Mouse (Mus musculus): ENCODE measurements around the gene Grip2. TPM values are rescaled to one million over a fixed set of nuclear protein-coding genes. Genes with fewer than 3 reads are reported as not detected.
A peak's percentile ranks its signal among the peaks of the same experiment; 100 is the strongest.

Gene Grip2
- total and polyA plus RNA-seq, 2 experiments from 2014 or later, result 7.8 to 29.7 TPM

- Histone ChIP-seq H3K27ac (ENCODE audit: low read depth, low read length) (no peak overlapping the region), H3K4me3 (ENCODE audit: low read depth, low read length) (no peak overlapping the region), H3K4me2 (ENCODE audit: low read depth, low read length, poor library complexity, severe bottlenecking) (no peak overlapping the region), H3K36me3 (ENCODE audit: insufficient read depth, low read length) (peaks cover 15% of the 10 kb centered on the region; the same call in 1 of the 2 replicates), H3K9me3 (ENCODE audit: low read length) (no peaks in the 10 kb centered on the region), H3K9ac (replicated peaks; ENCODE audit: low read length, poor library complexity, severe bottlenecking) (no peak overlapping the region; the same call in 1 of the 2 replicates), H3K4me1 (ENCODE audit: insufficient read depth, low read length) (peaks cover 12% of the 10 kb centered on the region; the same call in 1 of the 2 replicates), H3K27me3 (ENCODE audit: insufficient read depth, low read length) (no peaks in the 10 kb centered on the region)
- ATAC-seq (ENCODE audit: low FRiP score) (no peak), DNase-seq (ENCODE audit: low spot score) (no peak)
- WGBS, result 9% methylated on average over 5 of the region's 5 CpGs
- TF ChIP-seq CTCF (IDR thresholded peaks at IDR 0.05), result no peak
Observed at GRCm38 (mm10) chr6:91713370-91713896, 113.6 kb downstream of the Grip2 start.

DNA sequence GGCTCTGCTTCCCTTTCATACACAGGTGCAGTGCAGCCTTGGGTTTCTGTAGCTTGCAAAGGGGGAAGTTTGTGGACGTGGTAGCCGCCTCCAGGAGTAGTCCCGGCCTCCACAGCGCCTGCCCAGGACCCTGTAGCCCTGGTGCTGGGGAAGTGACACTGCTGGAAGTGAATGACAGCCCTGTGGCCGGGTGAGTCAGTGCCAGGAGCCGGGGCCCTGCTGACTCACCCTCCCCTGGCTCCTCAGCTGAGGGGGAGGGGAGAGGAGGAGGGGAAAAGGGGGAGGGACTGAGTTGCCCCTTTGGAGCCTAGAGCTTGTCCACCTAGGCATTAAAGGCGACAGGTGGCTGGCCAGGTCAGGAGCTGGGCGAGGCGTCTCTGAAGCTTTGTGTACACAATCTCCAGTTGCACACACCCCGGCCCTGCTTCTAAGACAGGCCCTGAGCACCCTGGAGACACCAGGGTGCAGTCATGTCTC lies 114.2 kb downstream of the Grip2 start:
- DNase-seq (ENCODE audit: low spot score), result no peak

GRCm38 (mm10) chr6:91712097-91712854 lies 114.8 kb downstream of the Grip2 start:
- H3K9me3 ChIP-seq (ENCODE audit: low read length), result no peaks in the 10 kb centered on the region
- DNase-seq (ENCODE audit: low spot score), result no peak
- peaks cover 8% of the 10 kb centered on the region; the same call in 1 of the 2 replicates for H3K4me1 ChIP-seq (ENCODE audit: insufficient read depth, low read length)
- H3K9ac ChIP-seq (replicated peaks; ENCODE audit: low read length, poor library complexity, severe bottlenecking), result no peak overlapping the region; the same call in 1 of the 2 replicates
- peaks cover 15% of the 10 kb centered on the region; the same call in 1 of the 2 replicates for H3K36me3 ChIP-seq (ENCODE audit: insufficient read depth, low read length)
- no peak overlapping the region for H3K4me3 ChIP-seq (ENCODE audit: low read depth, low read length)
- H3K27ac ChIP-seq (ENCODE audit: low read depth, low read length), result peak overlapping the region; percentile 47; the same call in 1 of the 2 replicates
- ATAC-seq (ENCODE audit: low FRiP score), result no peak
- H3K27me3 ChIP-seq (ENCODE audit: insufficient read depth, low read length), result no peaks in the 10 kb centered on the region
- no peak for TF ChIP-seq CTCF (IDR thresholded peaks at IDR 0.05)
- WGBS, result 36% methylated on average over 4 of the region's 4 CpGs
- no peak overlapping the region for H3K4me2 ChIP-seq (ENCODE audit: low read depth, low read length, poor library complexity, severe bottlenecking)

More for the DNA sequence above, 114.2 kb downstream of the Grip2 start:
- Histone ChIP-seq H3K27ac (ENCODE audit: low read depth, low read length) (peak overlapping the region; percentile 47; the same call in 1 of the 2 replicates), H3K36me3 (ENCODE audit: insufficient read depth, low read length) (peaks cover 15% of the 10 kb centered on the region; the same call in 1 of the 2 replicates), H3K9ac (replicated peaks; ENCODE audit: low read length, poor library complexity, severe bottlenecking) (no peak overlapping the region; the same call in 1 of the 2 replicates), H3K9me3 (ENCODE audit: low read length) (no peaks in the 10 kb centered on the region), H3K4me1 (ENCODE audit: insufficient read depth, low read length) (peaks cover 8% of the 10 kb centered on the region; the same call in 1 of the 2 replicates), H3K4me3 (ENCODE audit: low read depth, low read length) (no peak overlapping the region), H3K27me3 (ENCODE audit: insufficient read depth, low read length) (no peaks in the 10 kb centered on the region), H3K4me2 (ENCODE audit: low read depth, low read length, poor library complexity, severe bottlenecking) (no peak overlapping the region)
- TF ChIP-seq CTCF (IDR thresholded peaks at IDR 0.05), result no peak
- 14% methylated on average over 10 of the region's 10 CpGs for WGBS
- ATAC-seq (ENCODE audit: low FRiP score), result no peak

Other genes starting within 250 kb of the Grip2 start
- 105 and 147 TPM in 2 replicates for gene Slc6a6, start 143.2 kb downstream of the Grip2 start, total RNA-seq (2014; rRNA removed)
- gene Slc6a6, start 143.2 kb downstream of the Grip2 start, polyA plus RNA-seq (2015; fragmentation: Nextera tagmentation; extraction: Ambion mirVana), result 123 and 146 TPM in 2 replicates
- 12.5 and 14.8 TPM in 2 replicates for gene Ccdc174, start 50.8 kb upstream of the Grip2 start, total RNA-seq (2014; rRNA removed)
- 33.6 and 43.9 TPM in 2 replicates for gene Ccdc174, start 50.8 kb upstream of the Grip2 start, polyA plus RNA-seq (2015; fragmentation: Nextera tagmentation; extraction: Ambion mirVana)
- 2.1 and 5.9 TPM in 2 replicates for gene 4930590J08Rik, start 75.6 kb upstream of the Grip2 start, total RNA-seq (2014; rRNA removed)
- gene 4930590J08Rik, start 75.6 kb upstream of the Grip2 start, polyA plus RNA-seq (2015; fragmentation: Nextera tagmentation; extraction: Ambion mirVana), result 0.34 and 0.78 TPM in 2 replicates
- gene Fgd5, start 151.6 kb upstream of the Grip2 start, total RNA-seq (2014; rRNA removed), result 13.8 TPM in 2 replicates
- 7.9 and 8.1 TPM in 2 replicates for gene Fgd5, start 151.6 kb upstream of the Grip2 start, polyA plus RNA-seq (2015; fragmentation: Nextera tagmentation; extraction: Ambion mirVana)